Mouse (Mus musculus): ENCODE measurements at regions not wholly inside any gene's neighbourhood (a gene's known extent, or its start where the extent isn't known, plus 50 kb on each side); places are given as distances from the start of the nearest gene placed in this dataset.

DNA sequence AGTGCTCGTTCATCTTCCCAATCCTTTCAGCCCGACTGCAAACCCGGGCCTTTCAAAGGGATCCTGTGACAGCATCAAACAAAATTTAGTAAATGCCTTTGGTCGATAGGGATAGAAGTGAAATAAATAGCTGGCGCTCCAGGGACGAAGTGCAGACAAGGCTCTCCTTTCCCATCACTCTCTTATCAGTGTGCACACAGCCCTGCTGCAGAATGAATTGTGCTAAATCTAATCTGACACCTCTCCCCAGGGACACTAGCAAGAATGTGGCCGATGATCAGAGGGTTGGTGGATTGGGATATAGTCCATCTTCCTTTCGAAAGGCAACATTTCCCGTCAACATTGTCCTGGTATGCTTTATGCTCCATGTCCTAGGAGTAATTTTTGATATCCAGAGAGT, 1372.9 kb upstream of the Tenm4 start:
- Histone ChIP-seq H3K9ac (no peak overlapping the region), H3K9me3 (no peaks in the 10 kb centered on the region), H3K4me3 (no peak overlapping the region), H3K27ac (no peak overlapping the region), H3K4me2 (no peak overlapping the region), H3K36me3 (no peaks in the 10 kb centered on the region), H3K27me3 (no peaks in the 10 kb centered on the region), H3K4me1 (replicated peaks) (peaks cover 4% of the 10 kb centered on the region; the same call in 1 of the 2 replicates)
- no peak for ATAC-seq (ENCODE audit: low FRiP score)
- 43% methylated on average over 9 of the region's 9 CpGs for WGBS

DNA sequence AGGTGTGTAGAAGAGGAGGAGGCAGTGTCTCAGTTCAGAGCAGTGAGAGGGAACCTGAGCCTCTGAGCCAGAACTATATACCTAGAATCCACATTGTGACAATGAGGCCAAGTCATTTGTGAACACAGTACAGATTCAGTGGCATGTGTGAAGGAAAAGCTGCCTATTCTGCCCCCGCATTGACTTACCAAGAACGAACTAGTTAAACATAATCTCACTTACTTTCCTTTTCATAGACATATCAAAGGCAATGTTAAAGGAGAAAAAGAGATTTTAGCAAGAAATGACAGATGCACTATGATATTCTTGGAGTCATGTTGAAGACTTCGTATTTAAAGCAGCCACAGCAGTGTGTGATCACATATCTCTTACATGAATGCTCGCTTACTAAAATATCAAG, 1329.8 kb upstream of the Tenm4 start:
- no peak for ATAC-seq (ENCODE audit: low FRiP score)
- Histone ChIP-seq H3K4me3 (no peak overlapping the region), H3K27me3 (no peaks in the 10 kb centered on the region), H3K9ac (no peak overlapping the region), H3K4me1 (replicated peaks) (no peaks in the 10 kb centered on the region), H3K27ac (no peak overlapping the region), H3K36me3 (no peaks in the 10 kb centered on the region), H3K9me3 (no peaks in the 10 kb centered on the region), H3K4me2 (no peak overlapping the region)
- 90% methylated on average over 4 of the region's 4 CpGs for WGBS

DNA sequence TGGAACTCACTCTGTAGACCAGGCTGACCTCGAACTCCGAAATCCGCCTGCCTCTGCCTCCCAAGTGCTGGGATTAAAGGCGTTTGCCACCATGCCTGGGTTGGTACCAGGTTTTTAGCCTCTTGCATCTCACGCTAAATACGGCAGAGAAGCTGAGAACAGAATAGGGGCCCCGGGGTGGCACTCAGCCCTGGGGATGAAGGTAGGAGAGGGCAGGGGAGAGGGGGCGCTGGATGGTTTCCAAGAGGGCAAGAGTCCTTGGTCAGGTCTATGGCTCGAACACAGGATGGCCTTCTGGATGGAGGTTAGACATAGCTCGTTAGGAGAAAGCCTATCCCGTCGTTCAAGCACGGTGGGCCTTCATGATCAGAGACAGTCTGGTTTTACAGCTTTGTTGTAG, 1319.7 kb upstream of the Tenm4 start:
- H3K27me3 ChIP-seq: no peaks in the 10 kb centered on the region
- no peaks in the 10 kb centered on the region for H3K36me3 ChIP-seq
- no peak for ATAC-seq (ENCODE audit: low FRiP score)
- no peak overlapping the region for H3K27ac ChIP-seq
- no peak overlapping the region for H3K4me3 ChIP-seq
- H3K4me1 ChIP-seq (replicated peaks): no peaks in the 10 kb centered on the region
- no peaks in the 10 kb centered on the region for H3K9me3 ChIP-seq
- no peak overlapping the region for H3K9ac ChIP-seq
- WGBS: 95% methylated on average over 13 of the region's 13 CpGs
- H3K4me2 ChIP-seq: no peak overlapping the region

DNA sequence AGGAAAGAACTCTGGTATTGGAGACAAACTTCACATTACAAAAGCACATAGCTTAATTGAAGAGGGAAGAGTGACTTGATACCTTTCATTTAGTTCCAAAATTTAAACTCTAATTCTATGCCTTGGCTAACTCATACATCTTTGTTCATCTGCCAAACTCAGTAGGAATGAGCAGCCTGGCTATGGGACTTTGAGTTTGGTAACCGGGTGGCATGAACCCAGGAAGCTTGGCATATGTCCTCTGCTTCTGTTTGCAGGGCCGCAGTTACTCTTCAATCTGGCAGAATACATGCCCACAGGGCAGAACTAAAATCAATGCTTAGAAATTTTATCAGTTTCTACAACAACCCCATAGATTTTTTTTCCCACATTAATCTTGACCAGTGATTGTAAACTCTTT, 1314.4 kb upstream of the Tenm4 start:
- Histone ChIP-seq H3K9ac (no peak overlapping the region), H3K27me3 (no peaks in the 10 kb centered on the region), H3K27ac (no peak overlapping the region), H3K4me3 (no peak overlapping the region), H3K4me2 (no peak overlapping the region), H3K9me3 (no peaks in the 10 kb centered on the region), H3K4me1 (replicated peaks) (no peaks in the 10 kb centered on the region), H3K36me3 (no peaks in the 10 kb centered on the region)
- WGBS: 91% methylated on average over 2 of the region's 2 CpGs
- ATAC-seq (ENCODE audit: low FRiP score): no peak

DNA sequence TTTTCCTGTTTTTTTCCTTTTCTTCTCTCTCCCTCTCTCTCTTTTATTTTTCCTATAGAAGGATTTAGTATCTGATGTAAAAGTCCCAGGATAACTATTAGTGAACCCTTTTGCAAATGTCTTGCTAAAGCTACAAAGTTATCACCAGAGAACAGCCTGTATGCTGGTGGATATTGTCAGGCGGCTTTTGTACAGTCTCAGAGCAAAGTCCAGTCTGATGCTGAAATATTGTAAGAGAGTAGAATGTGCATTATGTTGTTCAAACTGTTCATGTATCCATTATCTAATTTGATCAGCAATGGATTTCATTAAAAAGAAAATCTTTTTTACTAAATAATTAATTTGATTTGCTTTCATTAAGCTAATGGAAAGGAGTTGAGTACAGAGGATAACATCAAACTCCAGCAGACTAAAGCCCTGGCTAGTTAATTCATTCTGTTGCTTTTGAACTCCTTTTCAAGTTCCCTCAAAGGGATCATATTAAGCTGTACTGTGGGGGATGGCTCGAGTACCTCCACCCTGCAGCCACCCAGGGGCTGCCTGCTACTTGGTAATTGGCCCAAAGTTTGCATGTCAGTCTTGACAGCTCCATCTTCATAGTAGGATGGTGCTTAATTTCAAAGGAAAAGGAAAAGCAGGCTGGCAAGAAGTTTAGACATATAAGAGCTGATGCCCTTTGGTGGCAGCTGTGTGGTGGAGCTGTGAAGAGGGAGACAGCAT, 1280.2 kb upstream of the Tenm4 start:
- Histone ChIP-seq H3K36me3 (no peaks in the 10 kb centered on the region), H3K4me1 (replicated peaks) (no peaks in the 10 kb centered on the region), H3K27ac (no peak overlapping the region), H3K4me2 (no peak overlapping the region), H3K9me3 (no peaks in the 10 kb centered on the region), H3K9ac (no peak overlapping the region), H3K4me3 (no peak overlapping the region), H3K27me3 (no peaks in the 10 kb centered on the region)
- WGBS: 59% methylated on average over 2 of the region's 2 CpGs
- ATAC-seq (ENCODE audit: low FRiP score): no peak

DNA sequence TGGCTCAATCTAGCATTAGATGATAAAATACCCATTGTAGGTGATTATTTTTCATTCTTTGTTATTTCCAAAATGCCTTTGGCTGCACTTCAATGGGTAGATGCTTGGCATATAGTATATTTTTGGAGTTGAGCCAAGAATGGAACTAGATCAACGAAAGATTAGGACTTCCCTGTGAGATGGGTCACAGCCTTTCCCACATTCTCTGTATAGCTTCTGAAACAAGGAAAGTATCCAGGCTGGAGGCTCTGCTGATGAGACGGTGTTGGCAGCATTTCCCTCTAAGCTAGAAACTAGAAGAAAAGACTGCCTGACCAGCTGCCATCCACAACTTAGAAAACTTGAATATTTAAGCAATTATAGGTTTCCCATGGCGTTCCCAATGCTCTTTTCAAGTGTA, 1273.0 kb upstream of the Tenm4 start:
- Histone ChIP-seq H3K4me3 (no peak overlapping the region), H3K4me1 (replicated peaks) (no peaks in the 10 kb centered on the region), H3K9ac (no peak overlapping the region), H3K9me3 (no peaks in the 10 kb centered on the region), H3K36me3 (no peaks in the 10 kb centered on the region), H3K27ac (no peak overlapping the region), H3K4me2 (no peak overlapping the region), H3K27me3 (no peaks in the 10 kb centered on the region)
- WGBS: 69% methylated on average over 3 of the region's 3 CpGs
- ATAC-seq (ENCODE audit: low FRiP score): no peak

DNA sequence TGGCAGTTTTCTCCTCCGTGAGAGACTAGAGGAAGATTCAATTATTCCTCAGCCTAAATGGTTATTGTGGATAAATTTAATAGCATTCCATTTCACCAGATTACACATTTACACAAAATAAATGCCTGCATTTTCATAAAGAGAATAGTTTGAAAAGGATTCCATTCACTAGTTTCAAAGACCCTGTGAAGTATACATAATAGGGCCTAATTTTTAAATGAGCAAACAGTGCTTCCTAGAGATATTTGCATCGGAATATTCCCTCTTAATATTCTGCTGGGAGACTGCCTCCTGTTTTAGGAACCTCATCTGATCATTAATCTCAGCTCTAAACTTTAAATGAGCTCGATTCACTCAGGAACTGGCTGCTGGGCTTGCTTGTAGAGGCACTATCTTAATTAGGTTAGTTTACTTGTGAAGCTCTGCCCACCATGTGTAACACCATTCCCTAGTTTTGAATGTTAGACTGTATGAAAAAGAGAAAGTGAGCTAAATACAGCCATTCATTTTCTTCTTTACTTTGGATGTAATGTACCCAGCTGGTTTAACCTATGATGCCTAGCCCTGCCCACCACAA, 1244.4 kb upstream of the Tenm4 start:
- H3K36me3 ChIP-seq: no peaks in the 10 kb centered on the region
- no peaks in the 10 kb centered on the region for H3K27me3 ChIP-seq
- H3K4me1 ChIP-seq (replicated peaks): no peaks in the 10 kb centered on the region
- 61% methylated on average over 3 of the region's 3 CpGs for WGBS
- ATAC-seq (ENCODE audit: low FRiP score): no peak
- no peak overlapping the region for H3K4me3 ChIP-seq
- no peak overlapping the region for H3K27ac ChIP-seq
- H3K9ac ChIP-seq: no peak overlapping the region
- H3K9me3 ChIP-seq: no peaks in the 10 kb centered on the region
- no peak overlapping the region for H3K4me2 ChIP-seq

DNA sequence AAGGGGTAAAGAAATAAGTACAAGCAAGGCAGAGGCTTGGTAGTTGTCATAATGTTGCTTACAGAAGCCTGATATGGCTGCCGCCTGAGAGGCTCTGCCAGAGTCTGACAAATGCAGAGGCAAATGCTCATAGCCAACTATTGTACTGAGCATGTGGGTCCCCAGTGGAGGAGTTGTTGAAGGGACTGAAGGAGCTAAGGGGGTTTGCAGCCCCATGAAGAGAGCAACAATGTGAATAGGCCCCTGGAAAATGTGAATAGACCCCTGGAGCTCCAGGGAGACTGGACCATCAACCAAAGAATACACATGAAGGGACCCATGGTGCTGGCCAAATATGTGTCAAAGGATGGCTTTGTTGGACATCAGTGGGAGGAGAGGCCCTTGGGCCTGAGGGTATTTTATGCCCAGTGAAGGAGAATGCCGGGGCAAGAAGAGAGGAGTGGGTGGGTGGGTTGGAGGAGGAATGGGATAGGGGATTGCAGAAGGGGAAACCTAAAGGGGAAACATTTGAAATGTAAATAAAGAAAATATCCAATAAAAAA, 1207.2 kb upstream of the Tenm4 start:
- Histone ChIP-seq H3K36me3 (no peaks in the 10 kb centered on the region), H3K4me2 (no peak overlapping the region), H3K4me1 (replicated peaks) (no peaks in the 10 kb centered on the region), H3K9me3 (no peaks in the 10 kb centered on the region), H3K27me3 (no peaks in the 10 kb centered on the region), H3K27ac (no peak overlapping the region), H3K4me3 (no peak overlapping the region), H3K9ac (no peak overlapping the region)
- peak; percentile 66 for ATAC-seq (ENCODE audit: low FRiP score)
- 51% methylated on average over 2 of the region's 2 CpGs for WGBS

DNA sequence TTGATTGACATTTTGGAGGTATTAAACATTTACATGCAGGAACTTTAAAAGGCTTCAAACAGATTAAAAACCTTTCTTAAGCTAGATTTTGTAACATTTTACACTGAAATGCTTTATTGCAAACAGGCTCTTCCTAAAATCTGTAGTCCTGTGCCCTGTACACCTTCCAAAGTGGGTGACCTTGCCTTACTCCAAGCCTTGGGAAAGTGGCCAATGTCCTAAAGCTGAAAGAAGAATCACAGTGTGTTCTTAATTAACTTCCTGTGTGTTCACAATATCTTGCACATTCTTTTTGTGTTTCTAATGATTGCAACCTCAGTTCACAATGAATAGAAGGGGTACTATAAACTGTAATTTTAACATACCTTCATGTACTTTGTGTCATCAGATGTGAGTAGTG, 1203.4 kb upstream of the Tenm4 start:
- ATAC-seq (ENCODE audit: low FRiP score): no peak
- no peaks in the 10 kb centered on the region for H3K36me3 ChIP-seq
- no peak overlapping the region for H3K4me2 ChIP-seq
- no peaks in the 10 kb centered on the region for H3K9me3 ChIP-seq
- H3K9ac ChIP-seq: no peak overlapping the region
- H3K27me3 ChIP-seq: no peaks in the 10 kb centered on the region
- no peaks in the 10 kb centered on the region for H3K4me1 ChIP-seq (replicated peaks)
- no peak overlapping the region for H3K4me3 ChIP-seq
- H3K27ac ChIP-seq: no peak overlapping the region

DNA sequence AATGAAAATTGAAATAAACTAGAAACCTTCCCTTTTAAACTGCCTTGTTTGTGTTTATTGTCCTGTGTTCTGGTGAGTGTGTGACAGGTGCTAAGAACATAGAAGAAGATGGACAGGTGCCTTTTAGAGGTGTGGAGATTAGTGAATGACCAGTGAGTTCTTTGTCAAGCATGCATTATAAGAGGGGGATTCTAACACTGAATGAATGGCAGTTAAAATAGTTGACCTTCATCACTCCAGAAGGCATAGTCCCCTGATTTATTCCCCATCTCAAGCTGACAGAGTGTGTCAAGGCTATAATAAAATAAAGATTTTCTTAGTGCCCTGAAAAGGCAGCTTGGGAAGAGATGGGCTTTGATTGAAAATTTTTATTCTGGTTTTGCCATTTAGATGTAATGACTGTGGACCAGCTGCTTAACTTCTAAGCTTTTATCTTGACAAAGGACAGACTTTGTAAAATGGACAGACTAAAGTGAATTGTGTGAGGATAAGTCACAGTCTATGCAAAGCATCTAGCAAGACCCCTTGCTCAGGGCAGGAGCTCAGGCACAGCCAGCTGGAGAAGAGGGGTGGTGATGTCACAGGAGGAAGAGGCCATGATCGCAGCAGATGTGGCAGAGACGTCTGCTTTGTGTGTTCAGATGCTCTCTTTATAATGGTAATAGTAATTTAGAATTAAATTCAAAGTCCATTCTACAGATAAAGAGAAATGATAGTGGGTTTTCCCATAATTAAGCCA, 1195.8 kb upstream of the Tenm4 start:
- WGBS: 40% methylated on average over 2 of the region's 2 CpGs
- no peak for ATAC-seq (ENCODE audit: low FRiP score)
- Histone ChIP-seq H3K4me3 (no peak overlapping the region), H3K4me2 (no peak overlapping the region), H3K27me3 (no peaks in the 10 kb centered on the region), H3K36me3 (no peaks in the 10 kb centered on the region), H3K9ac (no peak overlapping the region), H3K4me1 (replicated peaks) (0 out of 2 replicates have a peak, but pooled peaks cover 2% of the 10 kb centered on the region), H3K9me3 (no peaks in the 10 kb centered on the region), H3K27ac (no peak overlapping the region)

DNA sequence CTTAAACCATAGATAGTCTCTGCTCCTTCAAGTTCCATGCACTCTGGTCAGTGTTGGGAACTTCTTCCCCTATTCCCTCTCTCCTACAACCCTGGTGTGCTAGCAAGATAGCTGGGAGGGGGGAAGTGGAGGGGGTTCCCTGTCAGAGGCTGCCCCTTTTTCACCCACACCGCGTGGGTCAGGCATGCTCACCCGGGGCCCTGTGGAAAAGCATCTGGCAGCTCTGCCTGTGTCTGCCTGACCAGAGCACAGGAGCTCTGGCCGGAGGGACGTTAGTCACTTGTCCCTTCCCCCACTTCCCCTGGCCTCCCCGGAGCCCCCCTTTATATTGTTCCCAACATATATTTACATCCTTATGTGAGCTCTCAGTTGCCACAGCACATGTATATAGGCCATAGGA, 1174.8 kb upstream of the Tenm4 start:
- Histone ChIP-seq H3K27me3 (no peaks in the 10 kb centered on the region), H3K27ac (no peak overlapping the region), H3K9me3 (no peaks in the 10 kb centered on the region), H3K4me1 (replicated peaks) (no peaks in the 10 kb centered on the region), H3K4me3 (no peak overlapping the region), H3K9ac (no peak overlapping the region), H3K36me3 (no peaks in the 10 kb centered on the region), H3K4me2 (no peak overlapping the region)
- ATAC-seq (ENCODE audit: low FRiP score): no peak
- WGBS: 75% methylated on average over 6 of the region's 6 CpGs

DNA sequence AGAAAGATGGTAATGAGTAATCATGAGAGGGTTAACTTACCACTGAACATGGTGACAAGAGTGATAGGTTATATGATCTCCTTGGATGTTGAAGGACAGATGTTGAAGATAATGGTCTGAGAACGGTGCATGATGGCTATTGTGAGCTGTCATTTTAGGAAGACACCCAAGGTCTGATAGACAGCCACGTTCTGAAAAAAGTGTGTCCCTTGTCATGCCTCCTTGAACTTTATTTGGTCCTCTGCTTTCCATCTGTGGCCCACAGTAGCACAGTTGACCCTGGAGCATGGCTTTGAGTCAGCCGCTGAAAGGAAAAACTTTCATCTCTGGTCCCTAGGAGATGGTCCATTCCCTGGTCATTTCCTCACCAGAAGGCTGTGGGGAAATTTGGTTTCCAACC, 1166.9 kb upstream of the Tenm4 start:
- WGBS: 83% methylated on average over 3 of the region's 3 CpGs
- H3K4me1 ChIP-seq (replicated peaks): no peaks in the 10 kb centered on the region

More for the DNA sequence above, 1166.9 kb upstream of the Tenm4 start:
- H3K4me2 ChIP-seq: no peak overlapping the region
- ATAC-seq (ENCODE audit: low FRiP score): no peak
- no peak overlapping the region for H3K9ac ChIP-seq
- H3K4me3 ChIP-seq: no peak overlapping the region
- H3K36me3 ChIP-seq: no peaks in the 10 kb centered on the region
- H3K27ac ChIP-seq: no peak overlapping the region
- no peaks in the 10 kb centered on the region for H3K9me3 ChIP-seq
- no peaks in the 10 kb centered on the region for H3K27me3 ChIP-seq

All from hindbrain, embryonic 13.5 days (tissue).